Mouse (Mus musculus) CH12.LX (cell line): ENCODE measurements around the gene Srebf2. TPM values are rescaled to one million over a fixed set of nuclear protein-coding genes. Genes with fewer than 3 reads are reported as not detected.

ENCODE experiments used
- DNase-seq: peaks from one replicate; pipeline ENCODE4 v3.0.0-alpha.2; 2013; ENCODE audit errors: extremely low read depth
- H3K27ac ChIP-seq: 2 replicates; pipeline ENCODE4 v1.5.1; 2012; ENCODE audit warnings: low read depth, mild to moderate bottlenecking, control low read depth, moderate library complexity; ENCODE audit not compliant: insufficient read depth
- H3K27me3 ChIP-seq: replicated peaks from 2 replicates; pipeline ENCODE3; 2012; ENCODE audit warnings: inconsistent platforms
- H3K36me3 ChIP-seq, 2 experiments: replicated peaks in 1 of 2; 2 replicates each; pipeline versions ENCODE3 to v1.6.1; 2012; ENCODE audit warnings: inconsistent platforms in 1 of 2, low read length in 1 of 2, mild to moderate bottlenecking in 1 of 2, mixed read lengths in 1 of 2, moderate library complexity in 1 of 2; ENCODE audit not compliant: control insufficient read depth in 1 of 2, insufficient read depth in 1 of 2
- H3K4me1 ChIP-seq, 2 experiments: 2 replicates each; pipeline ENCODE4 v1.6.1; 2012; ENCODE audit warnings: inconsistent platforms in 1 of 2, moderate library complexity in 1 of 2; ENCODE audit not compliant: insufficient read depth in 2 of 2, control insufficient read depth in 1 of 2
- H3K4me2 ChIP-seq: 2 replicates; pipeline ENCODE4 v1.6.1; 2012; ENCODE audit warnings: low read depth, mild to moderate bottlenecking, control low read depth; ENCODE audit not compliant: poor library complexity, insufficient read depth, severe bottlenecking
- H3K4me3 ChIP-seq, 3 experiments: fragments of 150-350 bp in 1 of 3; sonication (generic) in 1 of 3; replicated peaks in 1 of 3; 2 replicates each; pipeline versions ENCODE3 to v1.5.1; 2011 to 2012; ENCODE audit warnings: low read depth in 2 of 3, low read length in 2 of 3, mild to moderate bottlenecking in 2 of 3, moderate library complexity in 2 of 3, control low read depth in 1 of 3, improper control_type of control experiment in 1 of 3, inconsistent platforms in 1 of 3, mixed read lengths in 1 of 3; ENCODE audit not compliant: poor library complexity in 1 of 3
- H3K79me2 ChIP-seq: replicated peaks from 2 replicates; pipeline ENCODE4 v1.6.1; 2012; ENCODE audit warnings: mild to moderate bottlenecking, moderate library complexity; ENCODE audit not compliant: control insufficient read depth, poor library complexity, insufficient read depth, severe bottlenecking; ENCODE audit errors: extremely low read depth
- H3K9ac ChIP-seq: 2 replicates; pipeline ENCODE4 v1.6.1; 2012; ENCODE audit warnings: low read depth, mild to moderate bottlenecking, control low read depth, moderate library complexity; ENCODE audit not compliant: insufficient read depth
- H3K9me3 ChIP-seq: replicated peaks from 2 replicates; pipeline ENCODE3; 2012; ENCODE audit warnings: low read length, inconsistent platforms, mixed read lengths
- CHD1 ChIP-seq: IDR thresholded peaks from 2 replicates; pipeline ENCODE4 v1.6.1; 2012; ENCODE audit warnings: low read depth, low read length, improper control_type of control experiment, inconsistent platforms
- CTCF ChIP-seq, 2 experiments: IDR thresholded peaks in 1 of 2; conservative IDR thresholded peaks in 1 of 2; 2 replicates each; pipeline ENCODE4 v1.5.1; 2011 to 2012; ENCODE audit warnings: low read depth in 2 of 2, low read length in 2 of 2, improper control_type of control experiment in 1 of 2, inconsistent platforms in 1 of 2, mild to moderate bottlenecking in 1 of 2, moderate library complexity in 1 of 2
- E2F4 ChIP-seq: IDR thresholded peaks from 2 replicates; pipeline ENCODE4 v1.6.1; 2011; ENCODE audit warnings: low read depth, low read length, improper control_type of control experiment; ENCODE audit not compliant: insufficient replicate concordance
- ELF1 ChIP-seq: IDR thresholded peaks from 2 replicates; pipeline ENCODE4 v1.6.1; 2014; ENCODE audit warnings: low read depth, mild to moderate bottlenecking, inconsistent platforms, low read length, improper control_type of control experiment
- EP300 ChIP-seq: IDR thresholded peaks from 2 replicates; pipeline ENCODE4 v1.6.1; 2011; ENCODE audit warnings: low read length, improper control_type of control experiment
- ETS1 ChIP-seq: conservative IDR thresholded peaks from 2 replicates; pipeline ENCODE4 v1.6.1; 2012; ENCODE audit warnings: low read depth, mild to moderate bottlenecking, inconsistent platforms, low read length, improper control_type of control experiment, moderate library complexity
- GABPA ChIP-seq: IDR thresholded peaks from 2 replicates; pipeline ENCODE4 v1.6.1; 2012; ENCODE audit warnings: low read depth, low read length, improper control_type of control experiment, inconsistent platforms; ENCODE audit not compliant: insufficient replicate concordance
- KAT2A ChIP-seq: IDR thresholded peaks from 2 replicates; pipeline ENCODE4 v1.6.1; 2012; ENCODE audit warnings: low read length, improper control_type of control experiment, inconsistent platforms; ENCODE audit not compliant: insufficient replicate concordance
- MAFK ChIP-seq: IDR thresholded peaks from 2 replicates; pipeline ENCODE4 v1.6.1; 2011; ENCODE audit warnings: low read length, improper control_type of control experiment; ENCODE audit not compliant: insufficient replicate concordance
- MAX ChIP-seq: IDR thresholded peaks from 2 replicates; pipeline ENCODE4 v1.6.1; 2011; ENCODE audit warnings: low read length, improper control_type of control experiment
- MAZ ChIP-seq: IDR thresholded peaks from 2 replicates; pipeline ENCODE4 v1.6.1; 2012; ENCODE audit warnings: low read depth, mild to moderate bottlenecking, inconsistent platforms, low read length, improper control_type of control experiment, moderate library complexity
- MEF2A ChIP-seq: IDR thresholded peaks from 2 replicates; pipeline ENCODE4 v1.6.1; 2014; ENCODE audit warnings: low read depth, mild to moderate bottlenecking, inconsistent platforms, low read length, improper control_type of control experiment, borderline replicate concordance
- MXI1 ChIP-seq: IDR thresholded peaks from 2 replicates; pipeline ENCODE4 v1.6.1; 2011; ENCODE audit warnings: mild to moderate bottlenecking, low read depth, low read length, improper control_type of control experiment
- NELFE ChIP-seq: IDR thresholded peaks from 2 replicates; pipeline ENCODE4 v1.6.1; 2011; ENCODE audit warnings: low read depth, low read length, improper control_type of control experiment
- POLR2AphosphoS2 ChIP-seq: IDR thresholded peaks from 2 replicates; pipeline ENCODE4 v1.6.1; 2011; ENCODE audit warnings: low read depth, low read length, improper control_type of control experiment
- RAD21 ChIP-seq: IDR thresholded peaks from 2 replicates; pipeline ENCODE4 v1.6.1; 2011; ENCODE audit warnings: low read depth, mild to moderate bottlenecking, low read length, improper control_type of control experiment, moderate library complexity
- RCOR1 ChIP-seq: conservative IDR thresholded peaks from 2 replicates; pipeline ENCODE4 v1.6.1; 2012; ENCODE audit warnings: low read depth, mild to moderate bottlenecking, inconsistent platforms, low read length, improper control_type of control experiment
- TBP ChIP-seq: conservative IDR thresholded peaks from 2 replicates; pipeline ENCODE4 v1.6.1; 2011; ENCODE audit warnings: low read depth, low read length, improper control_type of control experiment
- TCF12 ChIP-seq: IDR thresholded peaks from 2 replicates; pipeline ENCODE4 v1.6.1; 2014; ENCODE audit warnings: low read depth, mild to moderate bottlenecking, inconsistent platforms, low read length, improper control_type of control experiment
- UBTF ChIP-seq: IDR thresholded peaks from 2 replicates; pipeline ENCODE4 v1.6.1; 2012; ENCODE audit warnings: low read depth, mild to moderate bottlenecking, inconsistent platforms, low read length, improper control_type of control experiment, moderate library complexity
- USF2 ChIP-seq: conservative IDR thresholded peaks from 2 replicates; pipeline ENCODE4 v1.6.1; 2011; ENCODE audit warnings: low read depth, low read length, improper control_type of control experiment
- dilution Hi-C: fragments of 300-500 bp; cut with MboI; formaldehyde crosslinking; loops from 2 replicates; pipeline ENCODE4 v1.14.3; 2020; ENCODE audit warnings: low sequenced_read_pairs; ENCODE audit not compliant: extremely low pct_unique_long_range_greater_than_20kb, extremely low pct_ligation_motif_present
- in situ Hi-C: fragments of 300-500 bp; cut with MboI; formaldehyde crosslinking; loops from 3 replicates; pipeline ENCODE4 v1.14.3; 2019; ENCODE audit warnings: low sequenced_read_pairs, low pct_ligation_motif_present, low pct_unique_long_range_greater_than_20kb, mixed read lengths
- polyA plus RNA-seq: library from polyadenylated mRNA; unstranded; fragments of >175 nt; gene quantifications from 2 replicates; pipeline ENCODE4 v1.2.1, GENCODE M21; 2012; ENCODE audit warnings: low read depth; ENCODE audit not compliant: insufficient read length
- total RNA-seq, 2 experiments: library from RNA; depleted of rRNA; stranded (reverse); fragments of 300-350 nt in 1 of 2; fragments of >200 nt in 1 of 2; gene quantifications; 2 replicates each; pipeline ENCODE4 v1.2.3; 2012 to 2014

The Srebf2 gene
- total and polyA plus RNA-seq, 3 experiments: 94.3 to 253 (median 159) TPM

DNA sequence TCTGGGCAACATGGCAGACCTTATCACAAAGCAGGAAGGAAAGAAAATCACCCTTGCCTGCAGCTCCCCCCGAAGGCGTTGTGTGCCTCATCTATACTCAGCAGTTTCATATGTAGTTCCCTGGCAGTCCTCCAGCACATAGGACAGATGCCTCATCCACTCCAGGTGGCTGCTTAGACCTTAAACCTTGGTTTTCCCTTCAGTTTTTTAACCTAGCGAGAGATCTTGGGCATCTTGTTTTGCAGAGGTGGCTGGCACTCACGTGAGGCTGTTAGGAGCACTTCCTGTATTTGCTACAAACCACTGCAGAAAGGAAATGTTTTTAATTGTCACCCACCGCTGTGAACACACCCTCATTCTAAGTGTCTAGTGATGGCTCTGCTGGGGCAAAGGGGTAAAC lies 40.0 kb downstream of the Srebf2 start:
- H3K27me3 ChIP-seq: no peaks in the 10 kb centered on the region
- in situ Hi-C loops: no loop called here
- H3K4me1 ChIP-seq: no peaks in the 10 kb centered on the region

DNA sequence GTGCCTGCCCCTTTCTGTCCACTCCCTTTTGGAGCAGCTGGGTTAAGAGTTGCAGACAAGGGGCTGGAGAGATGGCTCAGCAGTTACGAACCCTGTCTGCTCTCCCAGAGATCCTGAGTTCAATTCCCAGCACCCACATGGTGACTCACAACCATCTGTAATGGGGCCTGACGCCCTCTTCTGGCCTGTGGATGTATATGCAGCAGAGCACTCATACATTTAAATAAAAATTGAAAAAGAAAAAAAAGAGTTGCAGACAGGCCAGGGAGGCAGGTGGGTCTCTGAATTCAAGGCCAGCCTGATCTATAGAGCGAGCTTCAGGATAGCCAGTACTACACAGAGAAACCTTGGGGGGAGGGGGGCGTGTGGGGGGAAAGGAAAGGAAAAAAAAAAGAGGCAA lies 40.4 kb downstream of the Srebf2 start:
- dilution Hi-C loops: no loop called here
- H3K9me3 ChIP-seq: peaks cover 10% of the 10 kb centered on the region
- no peaks in the 10 kb centered on the region for H3K27me3 ChIP-seq
- no peak overlapping the region for H3K27ac ChIP-seq
- H3K79me2 ChIP-seq: peaks cover 8% of the 10 kb centered on the region
- TF ChIP-seq RCOR1 (no peak), ELF1 (no peak), ETS1 (no peak), TCF12 (no peak), MXI1 (no peak), UBTF (no peak), CHD1 (no peak), MAFK (no peak), POLR2AphosphoS2 (no peak), EP300 (no peak), MEF2A (no peak), NELFE (no peak), KAT2A (no peak), MAX (no peak), E2F4 (no peak), CTCF (conservative IDR thresholded peaks at IDR 0.05 in 1 of 2, IDR thresholded peaks at IDR 0.05 in 1 of 2; ENCODE audit: low read depth in 2 of 2, low read length in 2 of 2) (no peak; a peak in 1 of 4 replicates), USF2 (no peak), TBP (no peak), RAD21 (no peak), GABPA (no peak)
- TF ChIP-seq, all 38 proteins: peak for 0
- H3K4me1 ChIP-seq: no peaks in the 10 kb centered on the region
- no peak overlapping the region for H3K4me3 ChIP-seq
- no peak overlapping the region for H3K9ac ChIP-seq
- H3K4me2 ChIP-seq: no peak overlapping the region
- H3K36me3 ChIP-seq: peaks cover 82 to 99% of the 10 kb centered on the region in 2 experiments
- in situ Hi-C loops: no loop called here
- no peak for DNase-seq

More for the DNA sequence above, 40.0 kb downstream of the Srebf2 start:
- Histone ChIP-seq H3K27ac (no peak overlapping the region), H3K4me2 (no peak overlapping the region), H3K4me3 (no peak overlapping the region), H3K9ac (no peak overlapping the region), H3K9me3 (peaks cover 15% of the 10 kb centered on the region), H3K36me3 (peaks cover 83 to 99% of the 10 kb centered on the region in 2 experiments), H3K79me2 (peaks cover 8% of the 10 kb centered on the region)
- dilution Hi-C loops: no loop called here
- no peak for TF ChIP-seq MAX
- TF ChIP-seq MAZ: no peak
- no peak for DNase-seq
